Mouse (Mus musculus) thymus, postnatal 14 days (tissue): Measurements from ENCODE around the gene Ppl.
A peak's percentile ranks its signal among the peaks of the same experiment; 100 is the strongest.

Experiments
- DNase-seq: peaks from one replicate; pipeline ENCODE4 v3.0.0; 2021

The Ppl gene

GRCm38 (mm10) chr16:5119845-5120244 lies 12.4 kb downstream of the Ppl start:
- no peak for DNase-seq

- DNase-seq = no peak
These were observed 12.8 kb downstream of the Ppl start for GRCm38 (mm10) chr16:5119385-5119784.

GRCm38 (mm10) chr16:5113582-5113981 lies 18.6 kb downstream of the Ppl start:
- no peak for DNase-seq

GRCm38 (mm10) chr16:5113002-5113550 lies 19.1 kb downstream of the Ppl start:
- no peak for DNase-seq

- DNase-seq = no peak
These were observed 21.2 kb downstream of the Ppl start for GRCm38 (mm10) chr16:5111021-5111420.

DNA sequence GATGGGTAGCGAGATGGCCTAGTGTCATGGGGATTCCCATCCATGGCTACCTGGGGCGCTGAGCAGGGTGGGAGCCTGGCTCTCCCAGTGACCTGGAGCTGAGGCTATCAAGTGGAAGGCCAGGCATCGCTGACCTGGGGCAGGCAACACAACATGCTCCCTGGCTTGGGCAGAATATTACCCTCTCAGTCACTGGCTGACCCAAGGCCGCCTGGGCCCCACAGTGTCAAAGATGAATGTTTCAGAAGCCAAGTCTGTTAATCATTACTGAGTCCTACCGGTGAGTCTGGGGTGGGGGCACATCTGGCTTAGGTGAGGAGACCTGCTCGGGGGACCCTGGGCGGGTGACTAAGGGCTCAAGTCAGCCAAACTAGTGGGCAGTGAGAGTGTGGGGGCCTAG lies 22.3 kb downstream of the Ppl start:
- no peak for DNase-seq

DNA sequence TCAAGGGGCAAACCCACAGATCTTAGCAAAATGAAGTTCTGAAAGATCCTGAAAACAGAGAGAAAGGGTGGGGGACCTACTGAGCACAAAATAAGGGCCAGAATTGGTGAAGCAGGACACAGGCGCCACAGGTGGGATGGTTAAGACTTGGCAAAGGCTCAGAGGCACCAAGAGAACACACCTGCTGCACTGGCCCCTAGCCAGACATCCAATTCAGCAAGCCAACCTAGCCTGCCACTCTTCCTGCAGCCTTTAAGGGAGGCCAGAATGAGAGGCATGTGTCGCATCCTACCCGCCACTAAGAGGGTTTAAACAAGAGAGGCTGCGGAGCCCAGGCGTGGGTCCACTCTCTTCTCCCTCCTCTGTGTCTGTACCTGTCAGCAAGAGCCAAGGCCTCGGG lies 31.2 kb downstream of the Ppl start:
- no peak for DNase-seq

DNA sequence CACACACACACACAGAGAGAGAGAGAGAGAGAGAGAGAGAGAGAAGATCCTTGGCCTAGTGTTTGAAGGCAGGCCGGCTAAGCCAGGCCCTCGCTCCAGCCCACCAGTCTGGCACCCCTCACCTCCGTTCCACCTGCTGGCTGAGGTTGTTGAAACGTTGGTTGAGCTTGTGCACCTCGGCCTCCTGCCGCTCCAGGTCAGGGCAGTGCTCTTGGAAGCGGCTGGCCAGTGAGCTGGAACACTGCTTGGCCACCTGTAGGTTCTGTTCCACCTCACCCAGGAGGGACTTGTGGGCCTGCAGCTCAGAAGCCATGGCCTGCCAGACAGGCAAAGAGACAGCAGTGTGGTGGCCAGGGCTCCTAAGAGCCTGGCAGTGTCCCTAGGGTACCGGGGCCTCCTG lies 35.7 kb downstream of the Ppl start:
- DNase-seq = no peak

DNA sequence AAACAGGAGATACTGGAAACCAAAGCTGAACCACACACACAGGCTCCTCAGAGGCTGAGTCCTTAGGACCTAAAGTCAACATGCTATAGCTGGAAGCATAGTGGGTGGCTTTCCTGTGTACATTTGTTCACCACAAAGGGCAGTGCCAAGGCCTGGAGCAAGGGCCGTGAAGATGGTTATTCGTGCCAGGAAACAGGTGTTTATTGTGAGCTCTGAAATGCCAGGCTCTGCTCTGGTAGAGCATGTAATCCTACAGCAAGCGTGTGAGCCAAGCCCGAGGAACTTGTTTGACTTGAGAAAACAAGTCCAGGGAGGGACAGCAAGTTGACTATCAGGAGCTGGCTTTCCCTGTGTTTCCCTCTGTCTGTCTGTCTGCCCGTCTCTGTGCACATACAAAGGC lies 38.9 kb downstream of the Ppl start:
- no peak for DNase-seq

DNA sequence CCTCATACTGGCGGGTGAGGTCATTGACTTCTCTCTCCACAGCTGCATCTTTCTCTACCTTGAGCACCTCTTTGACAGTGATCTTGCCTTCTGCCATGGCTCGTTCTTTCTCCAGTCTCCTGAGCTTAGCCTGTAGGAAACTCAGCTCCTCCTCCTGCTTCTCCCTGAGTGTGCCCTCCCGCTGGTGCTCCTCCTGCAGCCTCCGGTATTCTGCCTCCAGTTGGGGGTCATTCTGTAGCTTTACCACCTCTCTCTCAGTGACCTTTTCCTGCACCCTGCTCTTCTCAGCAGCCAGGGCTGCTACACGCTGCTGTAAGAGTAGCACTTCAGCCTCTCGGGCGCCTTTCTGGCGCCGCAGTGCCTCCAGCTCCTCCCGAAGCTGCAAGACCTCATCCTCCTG lies 43.2 kb downstream of the Ppl start:
- DNase-seq = no peak

- no peak for DNase-seq
These were observed 46.0 kb downstream of the Ppl start for GRCm38 (mm10) chr16:5086179-5086578.

- DNase-seq = no peak
These were observed 47.0 kb downstream of the Ppl start for GRCm38 (mm10) chr16:5085196-5085595.

DNA sequence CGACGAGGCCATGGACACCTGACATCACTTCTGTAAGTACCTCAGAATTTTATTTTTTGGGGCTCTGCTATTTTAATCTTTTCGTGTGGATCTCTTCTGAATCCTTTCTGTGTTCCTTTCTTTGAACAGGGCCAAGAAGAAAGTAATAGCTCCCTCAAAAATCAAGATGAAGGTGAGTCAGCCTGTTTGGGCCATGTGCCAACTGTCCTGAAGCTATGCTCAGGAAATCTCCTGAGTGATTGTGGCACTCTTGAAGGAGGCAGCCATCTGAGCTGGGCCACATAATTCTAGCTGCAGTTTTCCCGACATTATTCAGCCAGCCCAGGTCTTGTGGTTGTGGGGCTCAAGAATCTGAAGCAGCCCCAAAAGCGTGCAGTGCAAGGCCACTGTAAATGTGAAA lies 57.9 kb downstream of the Ppl start:
- no peak for DNase-seq

- DNase-seq = no peak
These were observed 60.2 kb downstream of the Ppl start for GRCm38 (mm10) chr16:5071974-5072373.

- DNase-seq = no peak
These were observed 61.9 kb downstream of the Ppl start for GRCm38 (mm10) chr16:5070321-5070720.

- no peak for DNase-seq
These were observed 68.7 kb downstream of the Ppl start for GRCm38 (mm10) chr16:5063472-5063871.

DNA sequence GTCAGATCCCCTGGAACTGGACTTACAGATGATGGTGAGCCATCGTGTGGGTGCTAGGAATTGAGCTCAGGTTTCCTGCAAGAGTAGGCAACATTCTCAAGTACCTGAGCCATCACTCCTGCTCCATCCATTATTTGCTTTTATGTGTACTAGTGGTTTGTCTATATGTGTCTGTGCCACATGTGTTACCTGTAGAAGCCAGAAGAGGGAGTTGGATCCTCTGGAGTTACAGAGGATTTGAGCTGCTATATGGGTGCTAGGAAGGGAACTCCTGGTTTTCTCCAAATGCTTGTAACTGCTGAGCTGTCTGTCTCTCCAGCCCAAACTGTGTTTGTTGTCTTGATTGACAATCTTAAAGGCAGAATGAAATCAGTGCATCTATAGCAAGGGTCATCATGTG lies 74.1 kb downstream of the Ppl start:
- DNase-seq = no peak

- DNase-seq = peak; percentile 90
These were observed 81.7 kb downstream of the Ppl start for GRCm38 (mm10) chr16:5050251-5051110.

- peak; percentile 99 for DNase-seq
These were observed 82.4 kb downstream of the Ppl start, which contains the start of the genes Glyr1 and Ubn1 for GRCm38 (mm10) chr16:5049774-5050234. Glyr1 (minus strand) TSS chr16:5049863. Ubn1 (plus strand) TSS chr16:5050057.

GRCm38 (mm10) chr16:5049182-5049773 lies 82.9 kb downstream of the Ppl start:
- DNase-seq = no peak

DNA sequence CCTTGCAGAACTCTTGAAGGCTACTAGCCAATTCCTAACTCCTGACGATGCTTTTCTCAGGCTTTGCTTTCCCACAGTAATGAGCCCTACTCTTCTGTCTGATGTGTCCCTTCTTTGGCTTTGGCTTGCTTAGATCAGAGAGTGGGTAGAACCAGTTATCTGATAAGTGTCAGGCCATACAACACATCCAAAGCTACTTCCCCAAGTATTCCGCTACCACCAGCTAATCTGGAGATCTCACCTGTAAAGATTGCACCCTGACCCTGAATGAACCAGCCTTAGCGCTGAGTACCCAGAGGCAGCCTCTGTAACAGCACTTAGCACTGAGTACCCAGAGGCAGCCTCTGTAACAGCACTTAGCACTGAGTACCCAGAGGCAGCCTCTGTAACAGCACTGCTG lies 86.9 kb downstream of the Ppl start:
- DNase-seq = no peak

- DNase-seq = no peak
These were observed 95.5 kb downstream of the Ppl start for GRCm38 (mm10) chr16:5036649-5037234.
